Mouse (Mus musculus): ENCODE measurements around the gene Gnb2.

DNA sequence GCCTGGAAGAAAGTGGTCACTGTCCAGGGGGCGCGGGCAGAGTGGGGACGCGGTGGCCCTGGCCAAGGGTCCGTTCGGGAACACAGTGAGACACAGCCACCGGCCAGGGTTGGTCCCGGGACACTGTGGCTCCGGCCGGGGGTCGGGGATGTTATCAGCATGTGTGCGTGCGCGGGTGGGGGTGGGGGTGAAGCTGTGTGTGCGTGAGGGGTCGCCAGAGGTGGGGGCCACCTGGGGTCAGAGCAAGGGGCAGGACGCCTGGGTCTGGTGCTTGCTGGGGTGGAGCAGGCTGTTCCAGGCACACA, 47.5 kb downstream of the Gnb2 start:
- TF ChIP-seq POLR2A (IDR thresholded peaks at IDR 0.05; ENCODE audit: control insufficient read depth, extremely low read depth, insufficient read depth, low read length, poor library complexity) (no peak), CTCF (IDR thresholded peaks at IDR 0.05; ENCODE audit: borderline replicate concordance, control insufficient read depth, extremely low read depth, insufficient read depth, low read length, poor library complexity) (no peak)

Measured in thymus, adult 2 months (tissue).